Mouse (Mus musculus) spleen, adult 2 months (tissue): ENCODE measurements around the gene Ssc5d. TPM values are rescaled to one million over a fixed set of nuclear protein-coding genes. Genes with fewer than 3 reads are reported as not detected.
A peak's percentile ranks its signal among the peaks of the same experiment; 100 is the strongest.

Experiments used
- DNase-seq, 2 experiments: peaks; one replicate each; pipeline versions ENCODE4 v3.0.0 to v3.0.0-alpha.2; 2012 to 2021; ENCODE audit warnings: low spot score in 2 of 2, low read depth in 1 of 2
- H3K27ac ChIP-seq: fragments of 200-500 bp; 2 replicates; pipeline ENCODE4 v1.5.1; 2012; ENCODE audit warnings: low read length, inconsistent platforms; ENCODE audit not compliant: insufficient read depth
- H3K27me3 ChIP-seq: fragments of 200-500 bp; 2 replicates; pipeline ENCODE4 v1.6.1; 2012; ENCODE audit warnings: mild to moderate bottlenecking, moderate library complexity, low read length, inconsistent platforms; ENCODE audit not compliant: control insufficient read depth, insufficient read depth
- H3K36me3 ChIP-seq: fragments of 200-500 bp; 2 replicates; pipeline ENCODE4 v1.6.1; 2012; ENCODE audit warnings: mild to moderate bottlenecking, low read length, inconsistent platforms; ENCODE audit not compliant: control insufficient read depth, insufficient read depth
- H3K4me1 ChIP-seq: fragments of 200-500 bp; 2 replicates; pipeline ENCODE4 v1.6.1; 2011; ENCODE audit warnings: inconsistent platforms; ENCODE audit not compliant: control insufficient read depth, insufficient read depth, insufficient read length
- H3K4me3 ChIP-seq: fragments of 200-500 bp; 2 replicates; pipeline ENCODE4 v1.5.1; 2011; ENCODE audit warnings: mild to moderate bottlenecking, inconsistent platforms; ENCODE audit not compliant: insufficient read depth, insufficient read length; ENCODE audit errors: extremely low read depth
- CTCF ChIP-seq: fragments of 200-500 bp; IDR thresholded peaks from 2 replicates; pipeline ENCODE4 v1.5.1; 2011; ENCODE audit warnings: mild to moderate bottlenecking, inconsistent platforms; ENCODE audit not compliant: insufficient read depth, insufficient read length, insufficient replicate concordance; ENCODE audit errors: extremely low read depth
- POLR2A ChIP-seq: fragments of 200-500 bp; IDR thresholded peaks from 2 replicates; pipeline ENCODE4 v1.6.1; 2011; ENCODE audit warnings: low read depth, low read length, inconsistent platforms
- whole genome bisulfite sequencing: fragments of 180-500 bp; shearing (Covaris S2); methylation state at CpG from one replicate; pipeline ENCODE4 v1.1.7; 2018; 5-methylcytosine and 5-hydroxymethylcytosine counted together
- polyA plus RNA-seq: library from polyadenylated mRNA; depleted of rRNA; stranded (reverse); fragments of >200 nt; gene quantifications from 2 replicates; pipeline ENCODE4 v1.2.3, GENCODE M21; 2012

Ssc5d gene
- polyA plus RNA-seq, 1 experiment = 1.8 TPM

GRCm38 (mm10) chr7:4898851-4899648 lies 26.5 kb upstream of the Ssc5d start:
- H3K4me1 ChIP-seq = no peaks in the 10 kb centered on the region
- TF ChIP-seq POLR2A (no peak), CTCF (no peak)
- 64% methylated on average over 18 of the region's 18 CpGs for WGBS
- no peaks in the 10 kb centered on the region; the same call in 1 of the 2 replicates for H3K27me3 ChIP-seq
- no peak for DNase-seq
- H3K4me3 ChIP-seq = no peak overlapping the region
- no peak overlapping the region for H3K27ac ChIP-seq
- H3K36me3 ChIP-seq = no peaks in the 10 kb centered on the region

- no peak for TF ChIP-seq POLR2A
- TF ChIP-seq CTCF = no peak
- H3K36me3 ChIP-seq = no peaks in the 10 kb centered on the region
- peak overlapping the region; percentile 20; the same call in 1 of the 2 replicates for H3K4me3 ChIP-seq
- no peak overlapping the region for H3K27ac ChIP-seq
- no peaks in the 10 kb centered on the region for H3K4me1 ChIP-seq
- no peaks in the 10 kb centered on the region; the same call in 1 of the 2 replicates for H3K27me3 ChIP-seq
- WGBS = 11% methylated on average over 19 of the region's 19 CpGs
- no peak for DNase-seq
Observed at GRCm38 (mm10) chr7:4899649-4900522, 25.7 kb upstream of the Ssc5d start.

DNA sequence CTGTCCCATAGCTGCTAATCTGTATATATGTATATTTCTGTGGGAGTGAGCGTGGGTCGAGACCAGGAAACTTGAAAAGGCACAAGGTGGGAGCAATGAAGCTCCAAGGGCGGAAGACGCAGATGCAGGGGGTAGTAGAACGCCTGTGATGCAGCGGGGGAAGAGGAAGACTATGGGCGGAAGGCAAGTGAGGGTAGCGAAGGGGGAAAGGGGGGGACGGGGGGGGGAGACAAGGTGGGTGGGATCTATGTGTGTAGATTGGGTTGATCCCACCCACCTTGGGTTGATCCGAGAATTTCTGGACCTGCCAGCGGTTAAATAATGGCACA lies 25.1 kb upstream of the Ssc5d start:
- DNase-seq = no peak
- peak overlapping the region; percentile 10; the same call in 1 of the 2 replicates for H3K4me3 ChIP-seq
- no peaks in the 10 kb centered on the region for H3K4me1 ChIP-seq
- no peak for TF ChIP-seq CTCF
- TF ChIP-seq POLR2A = no peak
- no peaks in the 10 kb centered on the region; the same call in 1 of the 2 replicates for H3K27me3 ChIP-seq
- H3K36me3 ChIP-seq = no peaks in the 10 kb centered on the region
- WGBS = 28% methylated on average over 11 of the region's 11 CpGs
- H3K27ac ChIP-seq = no peak overlapping the region

DNA sequence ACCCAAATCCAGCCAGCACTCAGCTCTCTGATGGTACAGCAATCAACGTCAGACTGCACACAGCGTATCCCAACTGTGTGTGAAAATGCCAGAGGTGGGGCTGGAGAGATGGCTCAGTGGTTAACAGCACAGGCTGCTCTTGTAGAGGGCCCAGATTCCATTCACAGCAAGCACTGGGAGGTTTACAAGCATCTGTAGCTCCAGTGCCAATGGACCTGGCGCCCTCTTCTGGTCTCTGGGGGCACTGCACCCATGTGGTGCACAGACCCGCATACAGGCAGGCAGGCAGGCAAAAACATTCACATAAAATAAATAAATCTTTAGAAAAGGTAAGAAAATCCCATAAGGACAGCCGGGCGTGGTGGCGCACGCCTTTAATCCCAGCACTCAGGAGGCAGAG lies 24.4 kb upstream of the Ssc5d start:
- DNase-seq = no peak
- no peak overlapping the region for H3K27ac ChIP-seq
- 76% methylated on average over 8 of the region's 8 CpGs for WGBS
- H3K4me1 ChIP-seq = no peaks in the 10 kb centered on the region
- H3K36me3 ChIP-seq = no peaks in the 10 kb centered on the region
- TF ChIP-seq CTCF = no peak
- TF ChIP-seq POLR2A = no peak
- H3K27me3 ChIP-seq = no peaks in the 10 kb centered on the region; the same call in 1 of the 2 replicates
- no peak overlapping the region for H3K4me3 ChIP-seq

DNA sequence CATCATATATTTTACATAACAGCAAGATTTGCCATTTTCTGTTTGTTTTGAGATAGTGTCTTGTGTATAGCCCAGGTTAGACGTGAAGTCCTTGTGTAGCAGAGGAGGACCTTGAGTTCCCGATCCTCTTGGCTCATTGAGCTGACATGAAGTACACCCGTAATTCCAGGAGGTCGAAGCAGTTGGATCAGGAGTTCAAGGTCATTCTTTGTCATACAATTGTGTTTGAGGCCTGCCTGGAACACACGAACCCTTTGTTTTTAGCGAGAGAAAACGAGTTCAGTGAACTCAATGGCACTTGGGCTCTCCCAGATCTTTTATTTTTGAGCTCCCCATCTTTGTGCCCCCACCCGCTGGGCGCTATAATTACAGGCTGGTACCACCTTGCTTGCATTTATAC lies 23.2 kb upstream of the Ssc5d start:
- no peaks in the 10 kb centered on the region for H3K4me1 ChIP-seq
- no peak for TF ChIP-seq CTCF
- no peak for TF ChIP-seq POLR2A
- no peak overlapping the region for H3K4me3 ChIP-seq
- no peak for DNase-seq
- no peaks in the 10 kb centered on the region; the same call in 1 of the 2 replicates for H3K27me3 ChIP-seq
- H3K27ac ChIP-seq = no peak overlapping the region
- H3K36me3 ChIP-seq = no peaks in the 10 kb centered on the region
- 88% methylated on average over 9 of the region's 9 CpGs for WGBS

- Histone ChIP-seq H3K4me1 (no peaks in the 10 kb centered on the region), H3K36me3 (no peaks in the 10 kb centered on the region), H3K4me3 (no peak within 1 kb of the TSS), H3K27me3 (no peaks in the 10 kb centered on the region), H3K27ac (no peak within 1 kb of the TSS)
- DNase-seq = no peak
- TF ChIP-seq POLR2A = no peak
- no peak for TF ChIP-seq CTCF
- 80% methylated on average over 10 of the region's 10 CpGs for WGBS
Observed at GRCm38 (mm10) chr7:4906466-4906950, 19.1 kb upstream of the Ssc5d start, which contains the start of gene Gm36210. Gm36210 (minus strand) TSS chr7:4906516.
